Mouse (Mus musculus) right cerebral cortex, postnatal 25 days (tissue): Measurements from ENCODE around the gene Dnajb12.

Source experiments
- DNase-seq: peaks from one replicate; pipeline ENCODE4 v3.0.0; 2022

The Dnajb12 gene

DNA sequence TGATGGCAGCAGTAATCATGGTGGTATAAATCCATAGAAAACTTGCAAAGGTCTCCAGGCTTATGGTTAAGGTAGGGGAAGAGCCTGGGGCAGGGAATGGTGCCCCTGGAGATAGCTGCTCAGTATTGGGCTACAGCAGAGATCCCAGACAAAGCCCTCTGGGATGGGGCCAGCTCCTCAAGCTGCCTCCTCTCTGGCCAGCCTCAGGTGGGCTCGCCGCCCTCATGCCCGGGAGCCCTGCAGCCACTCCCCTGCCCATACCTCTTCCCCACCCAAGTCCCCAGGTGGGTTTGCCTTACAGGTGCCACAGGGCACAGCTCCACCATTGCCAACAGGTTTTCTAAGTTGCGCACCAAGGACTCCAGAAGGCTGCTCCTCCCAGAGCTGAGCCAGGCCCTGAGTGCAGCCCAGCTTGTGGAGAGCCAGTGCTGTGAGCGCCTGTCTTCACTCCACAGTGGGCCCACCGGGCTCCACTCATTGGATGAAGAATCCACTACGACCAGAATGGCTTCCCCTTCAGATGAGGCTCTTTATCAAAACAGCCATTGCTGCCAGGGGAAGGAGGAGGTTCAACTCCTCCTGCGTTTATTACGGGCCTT, 18.9 kb downstream of the Dnajb12 start:
- DNase-seq: no peak

DNA sequence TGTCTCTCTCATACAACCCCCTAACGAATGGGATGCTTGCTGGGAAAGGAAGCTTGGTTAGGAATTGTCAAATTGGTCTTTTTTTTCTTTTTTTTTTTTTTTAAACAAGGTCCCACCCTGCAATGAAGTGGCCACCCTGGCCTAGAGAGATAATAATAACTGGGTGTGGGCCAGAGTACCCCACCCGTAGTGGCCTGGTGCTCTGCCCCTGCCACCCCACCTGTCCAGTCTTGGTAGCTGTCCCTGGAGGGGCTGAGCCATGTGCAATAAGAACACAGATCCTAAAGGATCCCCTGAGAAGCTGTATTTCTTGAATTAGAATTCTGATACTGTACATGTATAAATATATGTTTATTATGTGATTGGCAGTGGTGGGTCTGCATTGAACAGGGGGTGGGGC, 19.6 kb downstream of the Dnajb12 start:
- DNase-seq: no peak

DNA sequence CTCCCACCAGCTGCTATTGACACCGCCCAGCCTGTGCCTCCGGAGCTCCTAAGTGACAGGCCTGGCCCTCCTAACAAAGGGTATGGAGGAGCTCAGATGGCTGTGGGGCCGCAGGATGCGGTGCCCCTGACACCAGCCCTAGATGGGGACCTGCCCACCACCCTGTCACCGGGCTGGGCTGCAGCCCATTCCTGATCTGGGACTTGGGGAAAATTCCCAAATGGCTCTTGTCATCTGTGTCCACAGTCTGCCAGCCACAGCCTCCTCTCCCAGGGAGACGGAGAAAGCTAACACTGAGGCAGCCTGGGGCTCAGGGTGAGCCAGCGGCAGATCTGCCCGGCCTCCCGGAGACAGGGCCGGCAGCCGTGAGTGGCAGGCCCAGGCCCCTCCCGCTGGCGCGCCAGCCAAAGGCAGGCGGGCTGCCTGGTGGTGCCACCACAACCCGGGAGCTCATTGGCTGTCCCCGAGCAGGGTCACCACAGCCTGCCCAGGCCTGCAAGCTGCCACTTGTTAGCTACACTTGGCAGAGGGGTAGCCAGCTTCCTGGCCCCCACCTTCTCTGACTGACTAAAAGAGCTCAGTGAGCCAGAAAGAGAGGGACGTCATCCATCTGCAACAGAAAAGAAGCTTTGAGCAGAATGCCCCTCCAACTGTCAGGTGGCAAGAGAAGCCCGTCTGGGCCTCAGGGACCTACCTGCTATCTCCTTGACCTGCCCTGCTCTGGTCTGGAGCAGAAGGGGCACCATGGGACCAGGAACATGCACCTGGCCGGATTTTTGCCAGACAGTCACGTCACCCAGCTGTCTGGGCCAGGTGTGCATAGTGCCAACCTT, 20.2 kb downstream of the Dnajb12 start:
- peak; percentile 89 for DNase-seq

DNA sequence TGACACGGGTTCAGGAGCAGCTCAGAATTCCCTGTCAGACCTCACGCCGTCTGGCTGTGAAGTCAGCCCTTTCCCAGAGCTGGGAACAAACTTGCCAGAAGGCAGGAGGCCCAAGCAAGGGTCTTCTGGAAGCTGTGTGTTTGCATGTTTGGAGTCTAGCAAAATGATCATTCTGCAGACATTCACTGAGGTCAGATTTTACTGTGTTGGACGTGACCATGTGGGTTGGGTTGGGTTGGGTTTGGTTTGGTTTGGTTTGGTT, 20.7 kb downstream of the Dnajb12 start:
- DNase-seq: no peak

DNA sequence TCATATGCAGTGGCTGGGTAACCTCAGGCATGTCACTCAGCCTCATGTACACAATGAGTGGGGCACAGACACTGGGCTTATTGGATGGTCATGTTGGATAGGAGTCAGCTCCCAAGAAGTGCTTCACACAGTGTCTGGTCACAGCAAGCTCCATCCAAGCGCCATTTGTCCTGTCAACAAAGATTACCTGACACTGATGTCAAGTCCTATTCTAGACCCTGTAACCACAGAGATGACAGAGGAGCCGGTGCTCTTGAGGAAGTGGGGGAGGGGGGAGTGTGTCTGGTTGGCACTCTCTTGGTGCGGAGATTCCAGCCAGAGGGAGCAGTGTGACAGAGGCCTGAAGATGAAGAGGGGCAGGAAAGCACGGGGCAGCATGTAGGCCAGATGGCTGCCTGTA, 21.6 kb downstream of the Dnajb12 start:
- DNase-seq: no peak

- DNase-seq: no peak
Measured at GRCm38 (mm10) chr10:59901463-59901862, 22.1 kb downstream of the Dnajb12 start.

DNA sequence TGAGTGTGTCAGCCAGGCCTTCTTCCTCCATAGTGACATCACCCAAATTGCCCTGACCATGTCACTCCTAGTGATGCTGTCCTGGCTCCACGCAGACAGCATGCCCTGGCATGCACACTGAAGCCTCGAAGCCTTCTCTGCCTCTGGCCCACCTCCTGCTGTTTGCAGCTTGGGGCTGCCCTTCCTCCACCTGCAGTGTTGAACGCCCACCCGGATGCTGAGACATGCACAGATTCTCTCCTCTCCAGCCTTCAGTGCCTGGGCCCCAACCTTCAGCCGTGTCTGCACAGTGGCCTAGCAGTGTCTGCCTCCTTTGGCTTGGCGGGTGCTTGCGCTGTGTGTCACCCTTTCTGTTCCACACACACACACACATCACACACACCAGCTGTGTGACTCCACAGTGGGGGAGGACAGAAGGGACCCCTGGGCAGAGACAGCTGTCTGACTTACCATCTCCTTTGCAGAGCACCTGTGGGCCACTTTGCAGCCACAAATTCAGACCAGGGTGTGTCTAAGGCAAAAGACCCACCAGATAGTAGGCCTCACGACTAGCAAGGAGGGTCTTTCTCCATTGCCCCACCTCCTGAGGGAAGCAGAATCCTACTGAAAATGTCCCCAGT, 22.7 kb downstream of the Dnajb12 start:
- no peak for DNase-seq

- no peak for DNase-seq
Measured at GRCm38 (mm10) chr10:59902606-59902990, 23.2 kb downstream of the Dnajb12 start.

DNA sequence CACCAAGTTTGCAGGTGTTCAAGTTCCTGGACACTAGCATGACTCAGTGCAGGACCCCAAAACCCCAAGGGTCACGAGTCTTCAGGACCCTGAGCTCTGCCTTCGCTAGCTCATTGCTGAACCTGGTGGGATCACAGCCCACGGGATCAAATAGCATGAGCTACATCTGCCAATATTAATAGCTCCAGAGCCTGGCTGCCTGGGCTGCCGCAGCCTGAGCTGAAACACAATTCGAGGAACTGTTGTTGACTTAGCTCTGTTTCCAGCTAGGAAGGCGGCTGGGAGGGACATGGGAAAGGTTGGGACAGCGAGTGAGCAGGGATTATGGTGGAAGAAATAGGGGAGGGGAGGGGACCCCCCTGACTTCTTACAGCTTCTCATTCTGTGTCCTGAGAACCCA, 23.8 kb downstream of the Dnajb12 start:
- DNase-seq: no peak

- DNase-seq: no peak
Measured at GRCm38 (mm10) chr10:59907080-59907609, 27.8 kb downstream of the Dnajb12 start.

DNA sequence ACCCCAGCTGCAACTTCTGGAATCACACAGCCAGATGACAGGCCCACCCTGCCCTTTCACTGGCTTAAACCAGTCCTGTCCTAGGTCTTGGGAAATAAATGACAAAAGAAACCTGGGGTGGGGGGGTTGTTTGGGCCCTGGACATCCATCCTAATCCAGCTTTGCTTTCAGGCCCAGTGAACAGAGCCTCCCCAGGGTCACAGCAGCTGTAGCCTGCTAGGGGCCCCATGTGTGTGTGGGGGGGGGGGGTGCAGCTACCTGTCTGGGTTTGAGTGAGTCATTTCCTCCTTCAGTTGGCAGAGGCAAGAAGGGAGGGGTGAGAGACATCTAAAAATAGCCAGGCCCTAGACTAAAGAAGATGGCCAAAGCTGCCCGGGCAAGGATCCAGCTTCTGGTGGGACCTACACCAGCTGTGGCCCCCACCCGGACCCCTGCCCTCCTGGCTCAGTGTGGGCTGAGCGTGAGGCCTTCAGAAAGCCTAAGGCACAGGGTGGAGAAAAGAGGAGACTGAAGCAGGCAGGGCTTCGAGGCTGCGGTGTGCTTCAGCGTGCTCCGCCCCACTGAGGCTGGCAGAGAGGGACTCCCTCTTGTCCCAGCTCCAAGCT, 28.4 kb downstream of the Dnajb12 start:
- DNase-seq: no peak

- no peak for DNase-seq
Measured at GRCm38 (mm10) chr10:59908776-59909315, 29.5 kb downstream of the Dnajb12 start.

- DNase-seq: no peak
Measured at GRCm38 (mm10) chr10:59909357-59909847, 30.0 kb downstream of the Dnajb12 start.

DNA sequence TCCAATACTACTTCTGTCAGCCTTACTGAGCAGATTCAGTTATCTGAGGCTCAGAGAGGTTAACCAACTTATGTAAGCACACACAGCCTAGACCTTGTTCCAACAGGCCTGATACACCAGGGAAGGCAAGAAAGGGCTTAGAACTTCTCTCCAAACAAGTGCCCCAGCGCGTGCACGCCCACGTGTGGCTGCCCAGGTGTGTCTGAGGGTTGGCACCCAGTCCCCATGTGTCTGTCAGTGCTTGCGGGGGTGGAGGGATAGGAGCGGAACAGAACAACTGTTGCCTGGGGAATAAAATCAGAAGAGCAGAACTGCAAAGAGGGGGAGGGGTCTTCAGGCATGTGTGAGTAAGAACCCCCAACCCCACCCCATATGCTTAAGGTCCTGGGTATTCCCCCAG, 31.7 kb downstream of the Dnajb12 start:
- no peak for DNase-seq

DNA sequence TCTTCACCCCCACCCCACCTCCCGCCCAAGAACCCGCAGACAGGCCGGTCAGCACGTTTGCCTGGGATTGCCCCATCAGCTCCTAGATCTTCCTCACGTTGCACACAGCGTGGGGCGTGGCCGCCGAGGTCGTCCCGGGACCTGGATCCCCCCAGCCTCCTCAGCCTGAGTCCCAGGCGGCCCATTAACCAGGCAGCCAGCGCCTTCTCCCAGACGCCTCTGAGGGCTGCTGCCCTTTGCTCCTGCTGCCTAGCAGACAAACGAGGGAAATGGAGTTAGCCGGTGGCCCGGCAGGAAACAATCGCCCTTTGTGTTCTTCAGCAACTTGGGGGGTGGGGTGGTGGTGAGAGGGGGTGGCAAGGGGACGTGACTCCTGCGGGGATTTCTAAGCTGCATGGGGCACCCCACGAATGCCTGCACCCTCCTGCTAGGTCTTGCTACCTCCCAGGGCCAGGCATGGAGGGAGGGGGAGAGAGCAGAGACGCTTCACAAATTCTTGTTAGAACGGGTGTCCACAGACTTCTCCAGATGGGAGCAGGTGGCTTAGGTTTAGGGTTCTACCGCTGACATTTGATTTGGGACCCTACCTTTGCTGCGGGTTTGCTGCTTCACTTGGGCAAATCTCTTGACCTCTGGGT, 32.3 kb downstream of the Dnajb12 start:
- DNase-seq: no peak

- DNase-seq: no peak
Measured at GRCm38 (mm10) chr10:59915196-59915962, 36.0 kb downstream of the Dnajb12 start.

GRCm38 (mm10) chr10:59916159-59916558, 36.8 kb downstream of the Dnajb12 start:
- DNase-seq: no peak

DNA sequence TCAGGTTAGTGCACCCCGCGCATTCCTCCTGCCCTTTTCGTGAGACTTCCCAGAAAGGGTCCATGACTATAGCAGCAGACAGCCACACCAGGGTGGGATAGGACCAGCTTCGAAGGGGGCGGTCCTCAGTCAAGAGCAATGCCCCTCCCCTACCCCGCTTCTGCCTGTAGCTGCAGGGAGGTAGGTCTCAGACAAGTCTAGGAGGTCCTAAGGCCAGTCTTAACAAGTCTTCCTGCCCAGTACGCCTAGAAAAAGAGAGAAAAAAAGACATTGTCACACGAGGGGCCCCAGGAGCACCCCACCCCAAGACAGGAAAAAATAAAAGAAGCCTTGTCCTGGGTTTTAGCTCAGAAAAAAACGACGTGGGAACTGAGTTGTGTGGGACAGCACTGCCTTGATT, 37.3 kb downstream of the Dnajb12 start:
- DNase-seq: no peak

DNA sequence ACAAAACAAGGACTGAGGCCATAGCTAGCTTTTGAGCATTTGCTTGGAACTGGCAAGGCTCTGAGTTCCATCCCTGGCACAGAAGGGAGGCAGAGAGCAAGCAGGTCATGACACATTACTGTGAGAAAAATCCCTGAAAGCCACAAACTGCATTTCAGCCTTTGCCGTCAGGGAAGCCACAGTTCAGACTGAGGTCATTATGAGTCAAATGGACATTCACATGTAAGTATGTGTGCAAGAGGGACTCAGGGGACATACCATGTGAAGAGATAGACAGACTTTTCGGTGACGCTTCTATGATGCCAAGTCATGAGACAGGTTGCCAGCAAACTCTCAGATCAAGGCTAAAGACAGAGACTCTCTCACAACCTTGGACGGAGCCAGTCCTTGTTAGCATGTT, 38.8 kb downstream of the Dnajb12 start:
- no peak for DNase-seq

DNA sequence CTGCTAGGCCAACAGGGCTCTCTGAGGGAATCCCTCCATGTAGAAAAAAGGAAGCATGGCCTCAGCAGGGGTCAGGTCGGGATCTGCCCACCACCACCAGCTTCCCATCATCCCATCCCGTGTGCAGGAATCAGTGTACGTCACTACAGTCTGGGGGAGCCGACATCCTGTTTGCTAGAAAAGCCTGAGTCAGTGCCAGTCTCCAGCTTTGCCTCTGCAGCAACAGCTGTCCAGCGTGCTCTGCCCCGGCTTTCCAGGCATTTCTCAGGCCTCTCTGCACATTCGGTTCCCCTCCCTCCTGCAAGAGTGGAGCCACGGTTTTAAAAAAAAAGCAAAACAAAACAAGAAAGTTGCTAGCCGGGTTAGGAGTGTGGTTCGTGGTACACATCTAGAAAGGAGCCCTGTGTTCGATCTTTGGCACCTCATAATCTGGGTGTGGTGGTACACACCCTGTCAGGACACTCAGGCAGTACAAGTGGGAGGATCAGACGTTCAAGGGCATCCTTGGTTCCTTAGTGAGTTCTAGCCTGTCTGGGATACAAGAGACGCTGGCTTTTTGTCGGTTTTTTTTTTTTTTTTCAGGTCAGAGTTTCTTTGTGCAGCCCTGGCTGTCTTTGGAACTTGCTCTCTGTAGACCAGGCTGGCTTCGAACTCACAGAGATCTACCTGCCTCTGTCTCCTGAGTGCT, 40.3 kb downstream of the Dnajb12 start:
- DNase-seq: no peak

DNA sequence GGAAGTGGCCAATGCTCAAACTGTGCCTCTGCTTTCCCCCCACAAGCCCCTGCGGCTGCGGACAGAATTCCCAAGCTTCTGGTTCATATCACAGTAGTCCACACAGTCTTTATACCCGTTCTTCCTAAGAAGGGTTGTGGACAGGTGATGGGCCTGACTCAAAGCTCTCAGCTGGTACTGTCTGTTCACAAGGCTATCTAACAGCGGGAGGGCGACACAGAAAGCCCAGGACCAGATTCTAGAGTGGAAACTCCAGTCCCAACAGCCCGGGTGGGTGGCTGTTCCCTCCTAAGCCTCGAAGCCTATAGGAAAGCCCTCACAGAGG, 41.1 kb downstream of the Dnajb12 start:
- DNase-seq: no peak
